Mouse (Mus musculus) CH12.LX (cell line): Measurements from ENCODE around the gene Csf1. TPM values are rescaled to one million over a fixed set of nuclear protein-coding genes. Genes with fewer than 3 reads are reported as not detected.

Experiments
- DNase-seq: peaks from one replicate; pipeline ENCODE4 v3.0.0-alpha.2; 2013; ENCODE audit errors: extremely low read depth
- H3K27ac ChIP-seq: 2 replicates; pipeline ENCODE4 v1.5.1; 2012; ENCODE audit warnings: low read depth, mild to moderate bottlenecking, control low read depth, moderate library complexity; ENCODE audit not compliant: insufficient read depth
- H3K27me3 ChIP-seq: replicated peaks from 2 replicates; pipeline ENCODE3; 2012; ENCODE audit warnings: inconsistent platforms
- H3K36me3 ChIP-seq, 2 experiments: replicated peaks in 1 of 2; 2 replicates each; pipeline versions ENCODE3 to v1.6.1; 2012; ENCODE audit warnings: inconsistent platforms in 1 of 2, low read length in 1 of 2, mild to moderate bottlenecking in 1 of 2, mixed read lengths in 1 of 2, moderate library complexity in 1 of 2; ENCODE audit not compliant: control insufficient read depth in 1 of 2, insufficient read depth in 1 of 2
- H3K4me1 ChIP-seq, 2 experiments: 2 replicates each; pipeline ENCODE4 v1.6.1; 2012; ENCODE audit warnings: inconsistent platforms in 1 of 2, moderate library complexity in 1 of 2; ENCODE audit not compliant: insufficient read depth in 2 of 2, control insufficient read depth in 1 of 2
- H3K4me2 ChIP-seq: 2 replicates; pipeline ENCODE4 v1.6.1; 2012; ENCODE audit warnings: low read depth, mild to moderate bottlenecking, control low read depth; ENCODE audit not compliant: poor library complexity, insufficient read depth, severe bottlenecking
- H3K4me3 ChIP-seq, 3 experiments: fragments of 150-350 bp in 1 of 3; sonication (generic) in 1 of 3; replicated peaks in 1 of 3; 2 replicates each; pipeline versions ENCODE3 to v1.5.1; 2011 to 2012; ENCODE audit warnings: low read depth in 2 of 3, low read length in 2 of 3, mild to moderate bottlenecking in 2 of 3, moderate library complexity in 2 of 3, control low read depth in 1 of 3, improper control_type of control experiment in 1 of 3, inconsistent platforms in 1 of 3, mixed read lengths in 1 of 3; ENCODE audit not compliant: poor library complexity in 1 of 3
- H3K79me2 ChIP-seq: replicated peaks from 2 replicates; pipeline ENCODE4 v1.6.1; 2012; ENCODE audit warnings: mild to moderate bottlenecking, moderate library complexity; ENCODE audit not compliant: control insufficient read depth, poor library complexity, insufficient read depth, severe bottlenecking; ENCODE audit errors: extremely low read depth
- H3K9ac ChIP-seq: 2 replicates; pipeline ENCODE4 v1.6.1; 2012; ENCODE audit warnings: low read depth, mild to moderate bottlenecking, control low read depth, moderate library complexity; ENCODE audit not compliant: insufficient read depth
- H3K9me3 ChIP-seq: replicated peaks from 2 replicates; pipeline ENCODE3; 2012; ENCODE audit warnings: low read length, inconsistent platforms, mixed read lengths
- BHLHE40 ChIP-seq: IDR thresholded peaks from 2 replicates; pipeline ENCODE4 v1.6.1; 2011; ENCODE audit warnings: mild to moderate bottlenecking, low read depth, low read length, improper control_type of control experiment
- ELF1 ChIP-seq: IDR thresholded peaks from 2 replicates; pipeline ENCODE4 v1.6.1; 2014; ENCODE audit warnings: low read depth, mild to moderate bottlenecking, inconsistent platforms, low read length, improper control_type of control experiment
- EP300 ChIP-seq: IDR thresholded peaks from 2 replicates; pipeline ENCODE4 v1.6.1; 2011; ENCODE audit warnings: low read length, improper control_type of control experiment
- ETS1 ChIP-seq: conservative IDR thresholded peaks from 2 replicates; pipeline ENCODE4 v1.6.1; 2012; ENCODE audit warnings: low read depth, mild to moderate bottlenecking, inconsistent platforms, low read length, improper control_type of control experiment, moderate library complexity
- IRF4 ChIP-seq: IDR thresholded peaks from 2 replicates; pipeline ENCODE4 v1.6.1; 2014; ENCODE audit warnings: low read depth, mild to moderate bottlenecking, inconsistent platforms, low read length, improper control_type of control experiment
- JUN ChIP-seq: IDR thresholded peaks from 2 replicates; pipeline ENCODE4 v1.6.1; 2011; ENCODE audit warnings: low read depth, mild to moderate bottlenecking, low read length, improper control_type of control experiment, moderate library complexity; ENCODE audit not compliant: insufficient read depth
- JUND ChIP-seq: conservative IDR thresholded peaks from 2 replicates; pipeline ENCODE4 v1.6.1; 2011; ENCODE audit warnings: low read depth, low read length, improper control_type of control experiment
- MEF2A ChIP-seq: IDR thresholded peaks from 2 replicates; pipeline ENCODE4 v1.6.1; 2014; ENCODE audit warnings: low read depth, mild to moderate bottlenecking, inconsistent platforms, low read length, improper control_type of control experiment, borderline replicate concordance
- MXI1 ChIP-seq: IDR thresholded peaks from 2 replicates; pipeline ENCODE4 v1.6.1; 2011; ENCODE audit warnings: mild to moderate bottlenecking, low read depth, low read length, improper control_type of control experiment
- NRF1 ChIP-seq: IDR thresholded peaks from 2 replicates; pipeline ENCODE4 v1.6.1; 2014; ENCODE audit warnings: low read depth, mild to moderate bottlenecking, inconsistent platforms, low read length, improper control_type of control experiment, moderate library complexity
- RAD21 ChIP-seq: IDR thresholded peaks from 2 replicates; pipeline ENCODE4 v1.6.1; 2011; ENCODE audit warnings: low read depth, mild to moderate bottlenecking, low read length, improper control_type of control experiment, moderate library complexity
- TCF12 ChIP-seq: IDR thresholded peaks from 2 replicates; pipeline ENCODE4 v1.6.1; 2014; ENCODE audit warnings: low read depth, mild to moderate bottlenecking, inconsistent platforms, low read length, improper control_type of control experiment
- USF1 ChIP-seq: IDR thresholded peaks from 2 replicates; pipeline ENCODE4 v1.6.1; 2014; ENCODE audit warnings: low read depth, mild to moderate bottlenecking, inconsistent platforms, low read length, improper control_type of control experiment
- ZC3H11A ChIP-seq: IDR thresholded peaks from 2 replicates; pipeline ENCODE4 v1.6.1; 2012; ENCODE audit warnings: low read depth, mild to moderate bottlenecking, inconsistent platforms, low read length, improper control_type of control experiment
- dilution Hi-C: fragments of 300-500 bp; cut with MboI; formaldehyde crosslinking; loops from 2 replicates; pipeline ENCODE4 v1.14.3; 2020; ENCODE audit warnings: low sequenced_read_pairs; ENCODE audit not compliant: extremely low pct_unique_long_range_greater_than_20kb, extremely low pct_ligation_motif_present
- in situ Hi-C: fragments of 300-500 bp; cut with MboI; formaldehyde crosslinking; loops from 3 replicates; pipeline ENCODE4 v1.14.3; 2019; ENCODE audit warnings: low sequenced_read_pairs, low pct_ligation_motif_present, low pct_unique_long_range_greater_than_20kb, mixed read lengths
- polyA plus RNA-seq: library from polyadenylated mRNA; unstranded; fragments of >175 nt; gene quantifications from 2 replicates; pipeline ENCODE4 v1.2.1, GENCODE M21; 2012; ENCODE audit warnings: low read depth; ENCODE audit not compliant: insufficient read length
- total RNA-seq, 2 experiments: library from RNA; depleted of rRNA; stranded (reverse); fragments of 300-350 nt in 1 of 2; fragments of >200 nt in 1 of 2; gene quantifications; 2 replicates each; pipeline ENCODE4 v1.2.3; 2012 to 2014

Gene Csf1
- total and polyA plus RNA-seq, 3 experiments = 2.5 to 17.4 (median 2.9) TPM

DNA sequence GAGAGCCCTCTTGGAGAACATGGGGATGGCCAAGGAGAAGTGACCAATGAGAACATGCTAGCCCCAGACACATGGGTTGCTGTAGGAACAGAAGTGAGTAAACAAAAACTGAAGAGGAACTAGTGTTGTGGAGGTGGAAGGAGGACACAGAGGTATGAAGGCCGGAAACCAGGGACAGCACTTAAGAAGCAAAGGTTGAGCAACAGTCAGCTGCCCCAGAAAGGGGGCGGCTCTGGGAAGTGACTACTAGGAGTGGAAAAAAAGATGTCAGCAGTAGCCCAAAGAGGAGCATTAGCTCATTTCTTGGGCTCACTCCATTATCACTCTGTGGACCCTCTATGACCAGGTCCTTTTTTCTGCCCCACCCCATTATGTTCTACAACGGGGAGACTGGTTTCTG is 23.0 kb upstream of the Csf1 start:
- Histone ChIP-seq H3K79me2 (no peaks in the 10 kb centered on the region), H3K4me3 (no peak overlapping the region), H3K9me3 (no peaks in the 10 kb centered on the region), H3K9ac (no peak overlapping the region), H3K27ac (no peak overlapping the region), H3K36me3 (no peaks in the 10 kb centered on the region), H3K27me3 (no peaks in the 10 kb centered on the region), H3K4me1 (peaks cover 11 to 23% of the 10 kb centered on the region in 2 experiments), H3K4me2 (no peak overlapping the region)
- TF ChIP-seq JUND (peak; percentile 50; the same call in 1 of the 2 replicates), JUN (peak; percentile 74), BHLHE40 (no peak), ETS1 (peak; percentile 66; the same call in 1 of the 2 replicates), MEF2A (peak; percentile 94)
- dilution Hi-C loops = no loop called here
- peak; percentile 38 for DNase-seq
- in situ Hi-C loops = no loop called here

GRCm38 (mm10) chr3:107781304-107781703 is 21.0 kb upstream of the Csf1 start:
- DNase-seq = no peak
- no peak for TF ChIP-seq MXI1
- no peak for TF ChIP-seq NRF1
- TF ChIP-seq BHLHE40 = no peak
- TF ChIP-seq ZC3H11A = no peak
- no peak for TF ChIP-seq RAD21
- no peak for TF ChIP-seq ELF1
- TF ChIP-seq TCF12 = no peak
- TF ChIP-seq, all 38 proteins: peak for 0
- in situ Hi-C loops (no loop called here), dilution Hi-C loops (no loop called here)
- Histone ChIP-seq H3K4me2 (no peak overlapping the region), H3K27me3 (no peaks in the 10 kb centered on the region), H3K27ac (no peak overlapping the region), H3K4me3 (no peak overlapping the region), H3K9me3 (no peaks in the 10 kb centered on the region), H3K79me2 (no peaks in the 10 kb centered on the region), H3K9ac (no peak overlapping the region), H3K36me3 (no peaks in the 10 kb centered on the region), H3K4me1 (peaks cover 20 to 43% of the 10 kb centered on the region in 2 experiments)

GRCm38 (mm10) chr3:107778016-107778415 is 17.7 kb upstream of the Csf1 start:
- no peaks in the 10 kb centered on the region for H3K36me3 ChIP-seq
- H3K9me3 ChIP-seq = no peaks in the 10 kb centered on the region
- H3K9ac ChIP-seq = no peak overlapping the region
- dilution Hi-C loops = no loop called here
- H3K4me1 ChIP-seq = peaks cover 23 to 57% of the 10 kb centered on the region in 2 experiments
- no peak overlapping the region for H3K4me2 ChIP-seq
- in situ Hi-C loops = no loop called here
- no peak overlapping the region for H3K4me3 ChIP-seq
- peak; percentile 38 for DNase-seq
- H3K27ac ChIP-seq = no peak overlapping the region
- H3K27me3 ChIP-seq = no peaks in the 10 kb centered on the region
- no peaks in the 10 kb centered on the region for H3K79me2 ChIP-seq
- TF ChIP-seq USF1 = no peak
- peak; percentile 64 for TF ChIP-seq IRF4
- 0 out of 2 replicates have a peak, but pooled peaks have one; percentile 15 for TF ChIP-seq TCF12
- 0 out of 2 replicates have a peak, but pooled peaks have one; percentile 51 for TF ChIP-seq MEF2A
- peak; percentile 54; the same call in 1 of the 2 replicates for TF ChIP-seq EP300
- TF ChIP-seq, all 38 proteins: peak for 4
